Mouse (Mus musculus) liver, embryonic 14.5 days (tissue): ENCODE results near the gene Pdzrn4. TPM values are rescaled to one million over a fixed set of nuclear protein-coding genes. Genes with fewer than 3 reads are reported as not detected.

Experiments used
- ATAC-seq: fragments of 200-750 bp; cut with Nextera tagmentation; 2 replicates; pipeline ENCODE4 v1.8.0; 2017; ENCODE audit warnings: moderate number of reproducible peaks, mild to moderate bottlenecking, moderate library complexity; ENCODE audit not compliant: insufficient read depth
- DNase-seq, 3 experiments: peaks; one replicate each; pipeline ENCODE4 v3.0.0-alpha.2; 2012 to 2013; ENCODE audit warnings: low read depth in 3 of 3, low spot score in 3 of 3
- H3K27ac ChIP-seq: fragments of 300-500 bp; sonication (generic); 2 replicates; pipeline ENCODE4 v1.5.1; 2014; ENCODE audit warnings: moderate library complexity, mild to moderate bottlenecking, control low read depth, inconsistent platforms
- H3K27me3 ChIP-seq: fragments of 300-500 bp; sonication (generic); 2 replicates; pipeline ENCODE4 v1.6.1; 2014; ENCODE audit warnings: mild to moderate bottlenecking, low read length, moderate library complexity; ENCODE audit not compliant: control insufficient read depth, insufficient read depth
- H3K36me3 ChIP-seq: fragments of 300-500 bp; sonication (generic); replicated peaks from 2 replicates; pipeline ENCODE4 v1.6.1; 2014; ENCODE audit warnings: low read depth; ENCODE audit not compliant: control insufficient read depth, insufficient read depth
- H3K4me1 ChIP-seq, 2 experiments: fragments of 200-500 bp in 1 of 2; fragments of 300-500 bp in 1 of 2; sonication (generic) in 1 of 2; replicated peaks; 2 replicates each; pipeline ENCODE4 v1.6.1; 2012 to 2014; ENCODE audit warnings: antibody characterized with exemption in 1 of 2, inconsistent platforms in 1 of 2, low read length in 1 of 2; ENCODE audit not compliant: control insufficient read depth in 2 of 2, insufficient read depth in 2 of 2
- H3K4me2 ChIP-seq: fragments of 300-500 bp; sonication (generic); 2 replicates; pipeline ENCODE4 v1.6.1; 2014; ENCODE audit warnings: low read depth, mild to moderate bottlenecking, control low read depth, moderate library complexity
- H3K4me3 ChIP-seq, 2 experiments: fragments of 200-500 bp in 1 of 2; fragments of 300-500 bp in 1 of 2; sonication (generic) in 1 of 2; 2 replicates each; pipeline ENCODE4 v1.5.1; 2012 to 2014; ENCODE audit warnings: low read depth in 2 of 2, low read length in 2 of 2, mild to moderate bottlenecking in 2 of 2, control low read depth in 1 of 2, inconsistent platforms in 1 of 2, moderate library complexity in 1 of 2; ENCODE audit not compliant: insufficient read depth in 1 of 2
- H3K9ac ChIP-seq: fragments of 300-500 bp; sonication (generic); replicated peaks from 2 replicates; pipeline ENCODE4 v1.6.1; 2014; ENCODE audit warnings: mild to moderate bottlenecking, control low read depth, moderate library complexity
- H3K9me3 ChIP-seq: fragments of 300-500 bp; sonication (generic); 2 replicates; pipeline ENCODE4 v1.6.1; 2016; ENCODE audit warnings: low read length, mixed read lengths; ENCODE audit not compliant: control insufficient read depth
- CTCF ChIP-seq: IDR thresholded peaks from 2 replicates; pipeline ENCODE4 v1.5.1; 2016; ENCODE audit warnings: antibody characterized with exemption, low read depth, control low read depth
- EP300 ChIP-seq: IDR thresholded peaks from 2 replicates; pipeline ENCODE4 v1.6.1; 2016; ENCODE audit warnings: antibody characterized with exemption, low read depth
- WGBS: fragments of 180-500 bp; shearing (Covaris S2); extraction: QIAGEN DNeasy Blood & Tissue Kit; methylation state at CpG from one replicate; pipeline ENCODE4 v1.1.7; 2014; ENCODE audit not compliant: insufficient replicate concordance; 5-methylcytosine and 5-hydroxymethylcytosine counted together
- polyA plus RNA-seq, 2 experiments: library from polyadenylated mRNA; depleted of rRNA in 1 of 2; stranded (reverse) in 1 of 2; unstranded in 1 of 2; fragments of >200 nt; fragmentation: Nextera tagmentation in 1 of 2; extraction: Ambion mirVana in 1 of 2; gene quantifications; 2 replicates each; pipeline versions ENCODE4 v1.2.1 to v1.2.3; 2012 to 2014

The Pdzrn4 gene
- polyA plus RNA-seq, 2 experiments, result not detected

GRCm38 (mm10) chr15:92441630-92442180 lies 45.0 kb downstream of the Pdzrn4 start:
- Histone ChIP-seq H3K4me3 (no peak overlapping the region), H3K36me3 (no peaks in the 10 kb centered on the region), H3K9me3 (no peaks in the 10 kb centered on the region), H3K9ac (no peak overlapping the region), H3K27ac (no peak overlapping the region), H3K27me3 (no peaks in the 10 kb centered on the region), H3K4me2 (no peak overlapping the region), H3K4me1 (no peaks in the 10 kb centered on the region)
- no peak for DNase-seq
- ATAC-seq, result no peak
- TF ChIP-seq CTCF, result no peak
- TF ChIP-seq EP300, result no peak
- 68% methylated on average over 19 of the region's 19 CpGs for WGBS

- no peak overlapping the region for H3K9ac ChIP-seq
- ATAC-seq, result no peak
- no peak overlapping the region for H3K4me3 ChIP-seq
- DNase-seq, result no peak
- H3K4me2 ChIP-seq, result no peak overlapping the region
- H3K27ac ChIP-seq, result no peak overlapping the region
- H3K4me1 ChIP-seq, result no peaks in the 10 kb centered on the region
- no peaks in the 10 kb centered on the region for H3K9me3 ChIP-seq
- no peaks in the 10 kb centered on the region for H3K27me3 ChIP-seq
- 46% methylated on average over 8 of the region's 8 CpGs for WGBS
- TF ChIP-seq EP300 (no peak), CTCF (no peak)
- no peaks in the 10 kb centered on the region for H3K36me3 ChIP-seq
These were observed 51.0 kb downstream of the Pdzrn4 start for GRCm38 (mm10) chr15:92447708-92448147.

- TF ChIP-seq CTCF, result no peak
- no peak for TF ChIP-seq EP300
- no peaks in the 10 kb centered on the region for H3K9me3 ChIP-seq
- no peak overlapping the region for H3K4me2 ChIP-seq
- DNase-seq (no peak), ATAC-seq (no peak)
- H3K9ac ChIP-seq, result no peak overlapping the region
- H3K4me3 ChIP-seq, result no peak overlapping the region
- H3K27me3 ChIP-seq, result no peaks in the 10 kb centered on the region
- no peak overlapping the region for H3K27ac ChIP-seq
- WGBS, result 72% methylated on average over 8 of the region's 8 CpGs
- H3K36me3 ChIP-seq, result no peaks in the 10 kb centered on the region
- no peaks in the 10 kb centered on the region for H3K4me1 ChIP-seq
These were observed 52.4 kb downstream of the Pdzrn4 start for GRCm38 (mm10) chr15:92449112-92449511.

GRCm38 (mm10) chr15:92452620-92453019 lies 55.9 kb downstream of the Pdzrn4 start:
- H3K9ac ChIP-seq, result no peak overlapping the region
- no peak overlapping the region for H3K4me3 ChIP-seq
- H3K27me3 ChIP-seq, result no peaks in the 10 kb centered on the region
- H3K27ac ChIP-seq, result no peak overlapping the region
- no peaks in the 10 kb centered on the region for H3K9me3 ChIP-seq
- 66% methylated on average over 7 of the region's 7 CpGs for WGBS
- no peaks in the 10 kb centered on the region for H3K4me1 ChIP-seq
- no peak for TF ChIP-seq CTCF
- no peak for TF ChIP-seq EP300
- no peak overlapping the region for H3K4me2 ChIP-seq
- ATAC-seq, result no peak
- no peaks in the 10 kb centered on the region for H3K36me3 ChIP-seq
- DNase-seq, result no peak

- no peaks in the 10 kb centered on the region for H3K9me3 ChIP-seq
- H3K27me3 ChIP-seq, result no peaks in the 10 kb centered on the region
- H3K36me3 ChIP-seq, result no peaks in the 10 kb centered on the region
- no peak overlapping the region for H3K27ac ChIP-seq
- H3K4me3 ChIP-seq, result no peak overlapping the region
- H3K4me2 ChIP-seq, result no peak overlapping the region
- DNase-seq, result no peak
- no peak for TF ChIP-seq CTCF
- no peak for TF ChIP-seq EP300
- H3K9ac ChIP-seq, result no peak overlapping the region
- WGBS, result 64% methylated on average over 6 of the region's 6 CpGs
- H3K4me1 ChIP-seq, result no peaks in the 10 kb centered on the region
- ATAC-seq, result no peak
These were observed 85.5 kb downstream of the Pdzrn4 start for GRCm38 (mm10) chr15:92482198-92482597.
